25 mouse cellular contexts compared by ENCODE assay signal in the genomic region with DNA sequence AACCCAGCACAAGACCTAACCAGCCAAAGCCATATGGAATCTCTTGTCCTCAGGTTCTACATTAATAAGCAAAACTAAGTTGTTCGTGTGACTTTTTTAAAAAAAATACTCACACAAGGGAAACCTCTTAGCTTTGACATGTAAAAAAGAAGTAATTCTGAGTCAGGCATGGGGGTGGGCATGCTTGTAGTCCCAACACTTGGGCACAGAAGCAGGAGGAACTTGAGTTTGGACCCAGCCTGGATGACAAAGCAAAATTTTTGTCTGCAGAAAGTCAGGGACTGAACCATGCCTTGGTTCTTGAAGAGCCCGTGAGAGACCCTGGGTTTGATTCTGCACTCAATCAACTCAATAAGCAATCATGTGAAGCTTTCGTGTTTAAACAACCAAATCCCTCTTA. TPM values are rescaled to one million over a fixed set of nuclear protein-coding genes. Genes with fewer than 3 reads are reported as not detected.
DNase-seq lines count a peak whose midpoint lies in the region; ATAC-seq and TF ChIP-seq lines count a peak whose summit lies in the region.
"Had no signal": no experiment of that assay in that cellular context is flagged by ENCODE, and none has a peak within 500 bp of the region (broad histone marks: within the 10 kb centered on the region; RNA-seq: fewer than 3 reads in every experiment).

No protein-coding gene starts in this region.

- no peak overlapping the region for H3K4me3 ChIP-seq in embryonic fibroblast, embryonic 13.5 days (ENCODE audit: insufficient read depth, low read length)
- H3K4me3 ChIP-seq: embryonic facial prominence, embryonic 13.5 days; embryonic facial prominence, embryonic 15.5 days; forebrain, embryonic 13.5 days; forebrain, embryonic 15.5 days had no signal

- no peak for TF ChIP-seq POLR2A in embryonic fibroblast, embryonic 13.5 days (IDR thresholded peaks at IDR 0.05; ENCODE audit: low read depth, low read length)

- 0 out of 2 replicates have a peak overlapping the region, but pooled peaks have one; percentile 14 for H3K27ac ChIP-seq in embryonic fibroblast, embryonic 13.5 days (ENCODE audit: insufficient read depth, low read length)
- H3K27ac ChIP-seq: embryonic facial prominence, embryonic 13.5 days; embryonic facial prominence, embryonic 15.5 days; forebrain, embryonic 13.5 days; forebrain, embryonic 15.5 days had no signal

- 0 out of 2 replicates have a peak, but pooled peaks cover 3% of the 10 kb centered on the region for H3K4me1 ChIP-seq in embryonic fibroblast, embryonic 13.5 days (ENCODE audit: control insufficient read depth, insufficient read depth, low read length)
- H3K4me1 ChIP-seq: embryonic facial prominence, embryonic 15.5 days; forebrain, embryonic 13.5 days; forebrain, embryonic 15.5 days had no signal

- TF ChIP-seq CTCF in embryonic fibroblast, embryonic 13.5 days (IDR thresholded peaks at IDR 0.05; ENCODE audit: borderline replicate concordance, insufficient read depth, low read length) = no peak

- intact Hi-C loops in heart, postnatal 36 days (cut with DNase I) = no loop called here

- peak; percentile 23 to 63; a peak in 1 of 4 replicates for ATAC-seq in hematopoietic stem cell, adult 5-6 weeks (replicated peaks in 1 of 2; ENCODE audit: insufficient read depth in 1 of 2, low FRiP score in 2 of 2, low TSS enrichment in 1 of 2, low read depth in 1 of 2, poor library complexity in 2 of 2, severe bottlenecking in 2 of 2)
- ATAC-seq: activated CD4-positive, CD25-positive, alpha-beta regulatory T cell, adult 4 months; forebrain, embryonic 13.5 days; forebrain, embryonic 15.5 days; forebrain, postnatal 0 days; Patski had no signal

- peak; percentile 65 for DNase-seq in heart, adult 11 months
- DNase-seq in heart, postnatal 36 days = no peak
- no peak for DNase-seq in urinary bladder, adult 2 months (ENCODE audit: low spot score)
- no peak for DNase-seq in natural killer cell, adult 2 months (ENCODE audit: low spot score in 2 of 2)
- DNase-seq in gastrocnemius, adult 8-10 months (ENCODE audit: low spot score in 2 of 2) = no peak
- DNase-seq: adrenal gland, adult 8-10 months; adrenal gland, postnatal 14 days; adrenal gland, postnatal 36 days; cerebellum, adult 11 months; cerebellum, adult 18-20 months; cerebellum, adult 8-10 months; cerebellum, adult 9-11 months; cerebellum, postnatal 14 days; cerebellum, postnatal 36 days; embryo, embryonic 11 days; forebrain, postnatal 0 days had no signal

RNA-seq across cellular contexts. Expression of a gene that starts 17.6 kb away (rescaled TPM):
- total RNA-seq in heart, postnatal 36 days (2021) = 1 to 10 TPM; 1.7 to 1.9 TPM
- 3.8 and 3.9 TPM in 2 replicates for polyA plus RNA-seq in embryonic fibroblast, embryonic 13.5 days (2011; ENCODE audit: insufficient read length, low read depth, missing spikeins)
- 2.2 and 3.0 TPM in 2 replicates for total RNA-seq in hematopoietic stem cell, adult 5-6 weeks (2017)
- polyA plus RNA-seq in urinary bladder, adult 2 months (2012; rRNA removed) = 9.0 and 13.4 TPM in 2 replicates
- 1 to 10 TPM in 1 of 4 experiments, under 1 TPM in 3; 0.34 to 1.8 (median 0.44) TPM for total RNA-seq in gastrocnemius, adult 8-10 months (2022)
- total RNA-seq: MEL had no signal
- polyA plus RNA-seq: activated CD4-positive, CD25-positive, alpha-beta regulatory T cell, adult 4 months had no signal
